Mouse (Mus musculus): Measurements from ENCODE around the gene Fes.

Gene Fes

DNA sequence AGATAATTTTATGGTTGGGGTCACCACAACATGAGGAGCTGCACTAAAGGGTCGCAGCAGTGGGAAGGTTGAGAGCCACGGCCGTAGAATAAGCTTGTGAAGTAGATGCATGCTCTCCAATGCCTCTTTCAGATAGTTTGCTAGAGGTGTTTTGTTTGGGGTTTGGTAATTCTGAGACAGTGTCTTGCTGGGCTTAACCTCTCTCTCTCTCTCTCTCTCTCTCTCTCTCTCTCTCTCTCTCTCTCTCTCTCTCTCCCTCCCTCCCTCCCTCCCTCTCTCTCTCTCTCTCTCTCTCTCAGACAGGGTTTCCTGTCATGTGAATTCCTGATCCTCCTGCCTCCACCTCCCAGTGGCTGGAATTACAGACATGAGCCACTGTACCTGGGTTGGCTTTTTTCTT, 13.0 kb downstream of the Fes start:
- no peak for ATAC-seq (ENCODE audit: low TSS enrichment)

DNA sequence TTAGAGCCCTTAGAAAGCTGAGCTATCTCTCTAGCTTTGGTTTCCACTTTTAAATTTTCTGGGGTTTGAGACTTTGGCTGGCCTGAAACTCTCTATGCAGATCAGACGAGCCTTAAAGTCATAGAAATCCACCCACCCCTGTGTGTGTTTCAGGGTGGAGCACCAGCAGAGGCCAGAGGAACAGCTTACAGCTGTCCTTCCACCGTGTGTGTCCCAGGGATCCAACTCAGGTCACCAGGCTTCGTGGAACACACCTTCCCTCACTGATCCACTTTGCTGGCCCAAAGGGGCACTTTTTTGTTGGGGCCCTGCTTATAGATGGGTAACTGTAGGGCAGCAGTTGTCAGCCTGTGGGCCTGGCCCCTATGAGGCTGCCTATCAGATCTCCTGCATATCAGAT, 13.5 kb downstream of the Fes start:
- ATAC-seq (ENCODE audit: low TSS enrichment) = no peak

DNA sequence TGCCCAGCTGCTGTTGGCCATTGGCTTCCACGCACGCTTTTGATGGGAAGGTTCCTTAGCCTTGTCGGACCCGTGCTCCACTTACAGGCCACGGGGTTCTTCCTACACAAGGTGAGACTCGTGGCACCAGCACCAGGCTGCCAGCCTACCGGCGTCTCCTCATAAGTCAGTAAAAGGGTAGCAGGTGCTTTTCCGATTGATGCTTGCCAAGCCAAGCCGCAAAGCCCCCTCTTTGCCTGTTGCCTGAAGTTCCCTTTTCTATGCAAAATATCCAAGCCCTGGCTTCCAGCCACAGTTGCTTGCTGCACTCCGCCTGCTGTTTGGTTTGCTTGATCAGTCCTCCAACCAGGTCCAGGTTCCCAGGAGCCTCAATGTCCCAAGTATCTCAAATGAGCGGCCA, 13.9 kb downstream of the Fes start:
- ATAC-seq (ENCODE audit: low TSS enrichment) = no peak

- ATAC-seq (ENCODE audit: low TSS enrichment) = no peak
Observed at GRCm38 (mm10) chr7:80373352-80373751, 14.4 kb downstream of the Fes start.

GRCm38 (mm10) chr7:80372667-80373066, 15.1 kb downstream of the Fes start:
- no peak for ATAC-seq (ENCODE audit: low TSS enrichment)

DNA sequence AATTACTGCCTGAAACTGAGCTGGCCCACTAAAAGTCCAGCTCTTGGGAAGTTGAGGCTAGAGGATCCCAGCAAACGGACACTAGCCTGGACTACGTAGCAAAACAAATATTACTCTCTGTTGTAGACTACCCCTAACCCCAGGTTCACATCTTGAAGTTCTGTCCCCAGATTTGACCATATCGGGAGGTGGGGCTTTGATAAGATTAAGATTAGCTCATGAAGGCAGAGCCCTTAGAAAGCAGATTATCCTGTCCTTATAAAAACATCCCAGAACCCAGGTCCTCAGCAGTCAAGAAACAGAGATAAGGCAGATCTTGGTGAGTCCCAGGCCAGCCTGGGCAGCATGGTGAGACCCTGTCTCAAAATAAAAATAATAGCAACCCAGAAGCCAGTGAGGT, 15.6 kb downstream of the Fes start:
- ATAC-seq (ENCODE audit: low TSS enrichment) = no peak

- ATAC-seq (ENCODE audit: low TSS enrichment) = peak; percentile 51
Observed at GRCm38 (mm10) chr7:80371041-80371751, 16.6 kb downstream of the Fes start, which contains the start of gene Man2a2. Gene Man2a2, minus strand, starts transcription at chr7:80371375.

DNA sequence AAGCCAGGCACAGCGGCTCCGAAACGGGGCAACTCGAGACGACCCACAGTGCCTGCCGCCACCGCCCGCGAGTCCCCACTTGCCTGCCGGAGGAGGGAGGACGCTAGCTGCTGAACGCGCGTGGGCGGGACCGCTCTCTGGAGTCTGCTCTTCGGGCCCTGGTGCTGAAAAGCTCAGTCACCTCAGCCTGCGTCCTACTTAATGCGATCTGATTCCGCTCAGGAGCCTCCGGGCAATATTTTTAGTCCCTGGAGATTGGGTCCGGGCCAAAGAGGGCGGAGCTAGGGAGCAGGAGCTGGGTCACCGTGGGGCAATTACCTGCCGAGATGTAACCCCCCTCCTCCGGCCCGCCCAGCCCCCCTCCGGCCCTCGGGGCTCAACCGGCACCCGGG, 17.1 kb downstream of the Fes start:
- peak; percentile 64 for ATAC-seq (ENCODE audit: low TSS enrichment)

- ATAC-seq (ENCODE audit: low TSS enrichment) = 0 out of 2 replicates have a peak, but pooled peaks have one; percentile 2
Observed at GRCm38 (mm10) chr7:80369967-80370431, 17.7 kb downstream of the Fes start.

DNA sequence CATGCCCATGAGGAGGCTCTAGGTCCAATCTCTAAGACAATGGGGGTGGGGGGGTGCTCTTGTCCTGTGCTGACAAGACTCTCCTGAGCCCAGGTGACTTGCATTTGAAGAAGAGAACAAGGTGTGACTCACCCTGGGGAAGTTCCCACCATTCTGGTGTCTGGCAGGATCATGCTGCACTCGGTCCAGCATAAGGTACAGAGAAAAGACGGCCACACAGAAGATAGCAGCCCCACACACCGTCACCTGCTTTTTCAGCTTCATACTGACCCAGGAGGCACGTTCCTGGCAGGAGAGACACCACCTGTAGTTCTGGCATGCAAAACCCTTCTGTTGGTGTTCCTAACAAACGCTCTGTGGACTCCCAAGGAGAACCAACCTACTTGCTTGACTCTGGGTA, 18.3 kb downstream of the Fes start:
- ATAC-seq (ENCODE audit: low TSS enrichment) = no peak

GRCm38 (mm10) chr7:80368635-80369421, 18.9 kb downstream of the Fes start:
- ATAC-seq (ENCODE audit: low TSS enrichment) = no peak

- ATAC-seq (ENCODE audit: low TSS enrichment) = no peak
Observed at GRCm38 (mm10) chr7:80368009-80368408, 19.7 kb downstream of the Fes start.

DNA sequence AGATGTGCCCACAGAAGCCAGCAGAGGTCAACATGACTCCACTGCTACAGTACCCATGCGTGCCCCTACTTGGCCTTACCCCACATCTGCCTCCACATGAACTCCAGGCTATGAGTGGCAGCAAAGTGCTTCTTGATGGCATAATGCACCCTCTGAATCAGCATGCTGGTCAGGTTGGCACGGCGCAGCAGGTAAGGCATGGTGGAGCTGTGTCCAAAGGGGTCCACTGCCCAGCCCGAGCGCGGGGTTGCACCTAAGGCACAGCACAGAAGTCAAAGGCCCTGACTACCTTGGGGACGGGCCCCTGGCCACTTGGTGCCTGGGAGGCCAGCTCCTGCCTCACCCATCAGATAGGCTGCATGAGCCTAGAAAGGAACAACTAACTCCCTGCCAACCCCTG, 20.5 kb downstream of the Fes start:
- no peak for ATAC-seq (ENCODE audit: low TSS enrichment)

DNA sequence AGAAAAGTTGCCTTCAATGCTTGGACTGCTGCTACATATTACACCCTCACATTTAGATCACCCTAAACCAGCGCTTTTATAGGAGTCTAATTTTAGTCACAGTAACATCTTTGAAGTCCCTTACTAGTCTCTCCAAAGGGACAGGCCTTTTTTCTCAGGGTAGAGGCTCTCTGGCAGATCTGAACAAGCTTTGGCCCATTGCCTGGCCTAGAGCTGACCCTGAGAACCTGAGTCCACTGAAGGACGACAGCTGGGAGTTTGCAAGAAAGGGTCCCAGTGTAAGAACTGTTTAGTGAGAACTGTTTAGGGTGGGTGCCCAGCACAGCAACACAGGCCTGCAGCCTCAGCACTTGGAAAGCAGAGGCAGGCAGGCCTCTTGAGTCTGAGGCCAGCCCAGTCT, 22.0 kb downstream of the Fes start:
- ATAC-seq (ENCODE audit: low TSS enrichment) = no peak

DNA sequence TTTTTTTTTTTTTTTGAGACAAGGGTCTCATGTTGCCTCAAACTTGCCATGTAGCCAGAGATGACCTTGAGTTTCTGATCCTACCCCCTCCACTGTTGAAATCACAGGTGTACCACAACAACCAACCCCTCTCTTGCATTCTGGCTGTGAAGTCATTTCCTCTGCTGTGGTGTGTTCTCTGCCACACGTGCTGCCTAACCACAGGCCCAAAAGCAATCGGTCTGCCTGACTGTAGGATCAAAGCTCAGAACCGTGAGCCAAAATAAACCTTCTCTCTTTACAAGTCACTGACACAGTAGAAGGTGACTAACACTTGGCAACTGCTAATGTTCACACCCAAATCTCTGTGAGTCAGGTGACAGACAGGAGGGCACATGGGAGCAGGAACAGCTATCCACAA, 27.3 kb downstream of the Fes start:
- no peak for ATAC-seq (ENCODE audit: low TSS enrichment)

DNA sequence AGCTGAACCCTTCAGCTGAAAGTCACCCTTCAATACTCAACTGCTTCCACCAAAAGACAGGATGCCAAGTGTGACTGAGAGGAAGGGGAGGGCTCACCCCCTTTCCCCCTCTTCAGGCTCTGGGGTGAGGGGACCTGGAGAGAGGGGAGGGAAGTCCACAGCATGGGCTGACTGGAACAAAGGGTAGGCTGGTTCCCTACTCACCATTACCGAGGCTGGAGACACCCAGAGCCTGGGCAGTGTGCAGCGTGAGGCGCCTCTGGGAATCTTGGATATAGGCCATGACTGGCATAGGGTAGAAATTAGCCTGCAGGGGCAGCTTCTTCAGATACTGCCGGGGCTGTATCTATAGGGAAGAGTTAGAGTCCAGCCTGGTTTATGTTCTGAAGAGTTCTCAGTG, 29.7 kb downstream of the Fes start:
- ATAC-seq (ENCODE audit: low TSS enrichment) = no peak

DNA sequence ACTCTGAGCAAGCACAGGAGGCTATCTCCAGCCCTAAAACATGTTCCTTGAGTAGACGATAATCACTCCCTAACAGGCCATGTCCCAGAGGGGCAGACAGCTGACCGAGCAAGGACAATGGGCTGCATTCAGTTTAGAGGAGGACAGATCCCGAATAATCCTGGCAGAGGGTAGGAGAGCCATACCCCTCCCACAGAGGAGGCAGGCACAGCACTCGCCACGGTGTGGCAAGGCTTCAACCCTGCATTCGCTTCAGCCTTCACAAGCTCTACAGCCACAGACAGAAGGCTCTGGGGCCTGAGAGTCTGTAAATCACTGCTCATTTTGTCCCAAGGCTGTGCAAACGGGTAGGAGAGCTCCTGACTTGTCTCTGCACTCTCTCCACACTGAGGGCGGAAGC, 30.6 kb downstream of the Fes start:
- ATAC-seq (ENCODE audit: low TSS enrichment) = peak; percentile 68

DNA sequence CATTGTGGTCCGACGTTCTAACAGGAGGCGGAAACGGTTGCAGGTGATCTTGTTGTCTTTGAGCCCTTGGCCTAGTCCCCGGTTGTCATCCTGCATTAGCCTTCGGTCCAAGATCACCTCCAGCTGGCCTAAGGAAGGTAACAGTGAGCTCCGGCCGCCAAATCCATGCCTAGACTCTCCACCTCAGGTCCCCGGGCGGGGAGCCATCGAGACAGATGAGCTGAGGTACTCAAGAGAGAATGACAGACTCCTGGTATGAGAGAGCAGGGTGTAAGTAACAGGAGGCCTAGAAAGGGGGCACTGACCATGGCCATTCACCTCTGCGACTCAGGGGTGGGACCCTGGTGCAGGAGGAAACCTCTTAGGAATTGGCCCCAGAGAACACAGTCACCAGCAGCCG, 31.4 kb downstream of the Fes start:
- ATAC-seq (ENCODE audit: low TSS enrichment) = 0 out of 2 replicates have a peak, but pooled peaks have one; percentile 14

DNA sequence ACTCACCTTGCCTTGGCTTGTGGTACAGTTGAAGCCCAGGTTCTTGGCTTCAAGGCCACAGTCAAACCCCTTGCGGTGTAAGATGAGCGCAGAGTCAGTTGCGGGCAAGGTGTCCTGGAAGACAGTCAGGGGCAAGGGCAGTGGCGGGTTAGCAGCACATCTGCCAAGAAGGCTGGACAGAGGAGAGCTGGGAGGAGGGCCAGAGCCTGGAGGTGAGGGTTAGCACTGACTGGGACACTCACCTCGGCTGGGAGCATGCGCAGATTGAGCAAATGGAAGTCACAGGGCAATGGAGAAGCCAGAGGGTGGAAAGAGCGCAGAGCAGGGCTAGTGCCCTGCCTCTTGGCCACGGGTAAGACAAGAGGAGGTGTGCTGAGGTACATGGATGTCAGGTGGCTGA, 34.8 kb downstream of the Fes start:
- no peak for ATAC-seq (ENCODE audit: low TSS enrichment)

DNA sequence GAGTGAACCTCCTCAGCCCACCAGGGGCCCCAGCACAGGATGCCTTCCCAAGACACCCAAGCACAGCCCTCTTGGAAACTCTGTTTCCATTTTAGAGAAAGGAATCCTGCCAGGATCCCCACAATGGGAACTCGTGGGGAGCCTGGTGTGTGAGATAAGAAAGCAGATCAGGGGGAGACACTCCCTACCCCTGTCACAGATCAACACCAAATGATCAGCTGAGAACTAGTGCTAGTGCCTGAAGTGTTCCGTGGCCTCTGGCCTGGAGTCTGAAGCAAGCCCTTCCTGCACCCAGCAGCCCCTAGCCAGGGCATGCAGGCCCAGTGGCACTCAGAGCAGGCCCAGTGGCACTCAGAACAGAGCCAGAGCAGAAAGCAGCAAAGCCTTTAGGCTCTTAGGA, 36.9 kb downstream of the Fes start:
- ATAC-seq (ENCODE audit: low TSS enrichment) = no peak

GRCm38 (mm10) chr7:80347670-80348586, 39.8 kb downstream of the Fes start:
- ATAC-seq (ENCODE audit: low TSS enrichment) = no peak

- no peak for ATAC-seq (ENCODE audit: low TSS enrichment)
Observed at GRCm38 (mm10) chr7:80346830-80347229, 40.9 kb downstream of the Fes start.
